Mouse (Mus musculus): ENCODE results near the gene Gm20458.
A peak's percentile ranks its signal among the peaks of the same experiment; 100 is the strongest.

Gene Gm20458

GRCm38 (mm10) chr2:164531169-164531568, 70.4 kb downstream of the Gm20458 start:
- DNase-seq (ENCODE audit: extremely low spot score, low spot score), result peak; percentile 73

- DNase-seq (ENCODE audit: extremely low spot score, low spot score), result no peak
Measured at GRCm38 (mm10) chr2:164534315-164534714, 73.5 kb downstream of the Gm20458 start.

GRCm38 (mm10) chr2:164537003-164537402, 76.2 kb downstream of the Gm20458 start:
- no peak for DNase-seq (ENCODE audit: extremely low spot score, low spot score)
